Mouse (Mus musculus): Measurements from ENCODE around the gene Fam205a4.
"Not testable (repeated sequence)": the region's sequence is repeated elsewhere in the genome, so short reads cannot be mapped to it uniquely, and the experiment has no call there.

Gene Fam205a4

GRCm38 (mm10) chr4:41965758-41966157, at the start of gene Fam205a4:
TSS of gene Fam205a4 (plus strand) at chr4:41966058.
- DNase-seq (ENCODE audit: inconsistent ontology term), result not testable (repeated sequence)

DNA sequence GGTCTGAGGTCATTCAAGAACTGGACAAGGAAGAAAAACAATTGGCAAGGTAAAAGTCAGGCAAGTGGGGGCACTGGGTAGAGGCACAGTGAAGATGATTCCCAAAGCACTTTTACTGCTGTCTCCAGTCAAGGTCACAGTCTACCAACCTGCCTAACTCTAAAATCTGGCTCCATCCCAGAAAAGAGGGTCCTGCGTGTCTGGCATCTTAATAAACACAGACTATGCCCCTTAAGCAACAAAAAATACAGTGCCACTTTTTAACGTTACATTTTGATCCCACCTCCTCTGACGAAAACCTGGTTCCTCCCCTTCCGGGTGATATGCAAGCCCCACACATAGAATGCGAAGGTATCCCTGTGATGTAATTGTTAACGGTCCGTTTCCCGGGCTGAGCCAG, 24.6 kb upstream of the Fam205a4 start, which contains the start of gene Gm20878:
TSS of gene Gm20878 (plus strand) at position 301 of the 400 bp plus-strand sequence.
- not testable (repeated sequence) for DNase-seq (ENCODE audit: inconsistent ontology term)
